Mouse (Mus musculus): ENCODE measurements around the gene Cfc1. TPM values are rescaled to one million over a fixed set of nuclear protein-coding genes. Genes with fewer than 3 reads are reported as not detected.

Gene Cfc1
- polyA plus RNA-seq, 1 experiment: not detected

GRCm38 (mm10) chr1:34547074-34547473 is 11.6 kb downstream of the Cfc1 start:
- H3K4me1 ChIP-seq (ENCODE audit: control insufficient read depth, insufficient read depth, low read length): no peaks in the 10 kb centered on the region
- no peak overlapping the region for H3K27ac ChIP-seq (ENCODE audit: insufficient read depth, low read depth, low read length)
- no peak overlapping the region for H3K4me3 ChIP-seq (ENCODE audit: insufficient read depth, low read length)
- TF ChIP-seq POLR2A (IDR thresholded peaks at IDR 0.05; ENCODE audit: borderline replicate concordance, low read depth, low read length): no peak
- TF ChIP-seq CTCF (IDR thresholded peaks at IDR 0.05; ENCODE audit: low read depth, low read length): no peak

GRCm38 (mm10) chr1:34553690-34554089 is 18.2 kb downstream of the Cfc1 start:
- TF ChIP-seq POLR2A (IDR thresholded peaks at IDR 0.05; ENCODE audit: borderline replicate concordance, low read depth, low read length) (no peak), CTCF (IDR thresholded peaks at IDR 0.05; ENCODE audit: low read depth, low read length) (no peak)
- no peaks in the 10 kb centered on the region for H3K4me1 ChIP-seq (ENCODE audit: control insufficient read depth, insufficient read depth, low read length)
- no peak overlapping the region for H3K4me3 ChIP-seq (ENCODE audit: insufficient read depth, low read length)
- H3K27ac ChIP-seq (ENCODE audit: insufficient read depth, low read depth, low read length): no peak overlapping the region

- TF ChIP-seq CTCF (IDR thresholded peaks at IDR 0.05; ENCODE audit: low read depth, low read length): no peak
- no peak for TF ChIP-seq POLR2A (IDR thresholded peaks at IDR 0.05; ENCODE audit: borderline replicate concordance, low read depth, low read length)
- Histone ChIP-seq H3K27ac (ENCODE audit: insufficient read depth, low read depth, low read length) (no peak overlapping the region), H3K4me3 (ENCODE audit: insufficient read depth, low read length) (no peak overlapping the region), H3K4me1 (ENCODE audit: control insufficient read depth, insufficient read depth, low read length) (no peaks in the 10 kb centered on the region)
These were observed 18.8 kb downstream of the Cfc1 start for GRCm38 (mm10) chr1:34554275-34554674.

- H3K27ac ChIP-seq (ENCODE audit: insufficient read depth, low read depth, low read length): no peak within 1 kb of the TSS
- peaks cover 3% of the 10 kb centered on the region; the same call in 1 of the 2 replicates for H3K4me1 ChIP-seq (ENCODE audit: control insufficient read depth, insufficient read depth, low read length)
- TF ChIP-seq CTCF (IDR thresholded peaks at IDR 0.05; ENCODE audit: low read depth, low read length) (no peak), POLR2A (IDR thresholded peaks at IDR 0.05; ENCODE audit: borderline replicate concordance, low read depth, low read length) (no peak)
- H3K4me3 ChIP-seq (ENCODE audit: insufficient read depth, low read length): no peak within 1 kb of the TSS
These were observed 25.4 kb downstream of the Cfc1 start, which contains the start of gene Prss40 for GRCm38 (mm10) chr1:34560843-34561242. TSS of gene Prss40 (minus strand) at chr1:34560943.

GRCm38 (mm10) chr1:34564383-34565045 is 29.1 kb downstream of the Cfc1 start:
- Histone ChIP-seq H3K27ac (ENCODE audit: insufficient read depth, low read depth, low read length) (no peak overlapping the region), H3K4me1 (ENCODE audit: control insufficient read depth, insufficient read depth, low read length) (peaks cover 3% of the 10 kb centered on the region; the same call in 1 of the 2 replicates), H3K4me3 (ENCODE audit: insufficient read depth, low read length) (no peak overlapping the region)
- TF ChIP-seq CTCF (IDR thresholded peaks at IDR 0.05; ENCODE audit: low read depth, low read length) (no peak), POLR2A (IDR thresholded peaks at IDR 0.05; ENCODE audit: borderline replicate concordance, low read depth, low read length) (no peak)

GRCm38 (mm10) chr1:34568120-34568519 is 32.7 kb downstream of the Cfc1 start:
- Histone ChIP-seq H3K27ac (ENCODE audit: insufficient read depth, low read depth, low read length) (no peak overlapping the region), H3K4me3 (ENCODE audit: insufficient read depth, low read length) (no peak overlapping the region), H3K4me1 (ENCODE audit: control insufficient read depth, insufficient read depth, low read length) (peaks cover 3% of the 10 kb centered on the region; the same call in 1 of the 2 replicates)
- no peak for TF ChIP-seq POLR2A (IDR thresholded peaks at IDR 0.05; ENCODE audit: borderline replicate concordance, low read depth, low read length)
- no peak for TF ChIP-seq CTCF (IDR thresholded peaks at IDR 0.05; ENCODE audit: low read depth, low read length)

- TF ChIP-seq CTCF (IDR thresholded peaks at IDR 0.05; ENCODE audit: low read depth, low read length) (no peak), POLR2A (IDR thresholded peaks at IDR 0.05; ENCODE audit: borderline replicate concordance, low read depth, low read length) (no peak)
- no peak overlapping the region for H3K27ac ChIP-seq (ENCODE audit: insufficient read depth, low read depth, low read length)
- H3K4me3 ChIP-seq (ENCODE audit: insufficient read depth, low read length): no peak overlapping the region
- no peaks in the 10 kb centered on the region for H3K4me1 ChIP-seq (ENCODE audit: control insufficient read depth, insufficient read depth, low read length)
These were observed 34.4 kb downstream of the Cfc1 start for GRCm38 (mm10) chr1:34569876-34570275.

- H3K4me1 ChIP-seq (ENCODE audit: control insufficient read depth, insufficient read depth, low read length): no peaks in the 10 kb centered on the region
- H3K4me3 ChIP-seq (ENCODE audit: insufficient read depth, low read length): no peak overlapping the region
- no peak overlapping the region for H3K27ac ChIP-seq (ENCODE audit: insufficient read depth, low read depth, low read length)
- TF ChIP-seq POLR2A (IDR thresholded peaks at IDR 0.05; ENCODE audit: borderline replicate concordance, low read depth, low read length) (no peak), CTCF (IDR thresholded peaks at IDR 0.05; ENCODE audit: low read depth, low read length) (no peak)
These were observed 36.0 kb downstream of the Cfc1 start for GRCm38 (mm10) chr1:34571431-34571830.

GRCm38 (mm10) chr1:34573221-34573620 is 37.8 kb downstream of the Cfc1 start:
- Histone ChIP-seq H3K4me3 (ENCODE audit: insufficient read depth, low read length) (no peak overlapping the region), H3K4me1 (ENCODE audit: control insufficient read depth, insufficient read depth, low read length) (no peaks in the 10 kb centered on the region), H3K27ac (ENCODE audit: insufficient read depth, low read depth, low read length) (no peak overlapping the region)
- no peak for TF ChIP-seq CTCF (IDR thresholded peaks at IDR 0.05; ENCODE audit: low read depth, low read length)
- TF ChIP-seq POLR2A (IDR thresholded peaks at IDR 0.05; ENCODE audit: borderline replicate concordance, low read depth, low read length): no peak

- no peak within 1 kb of the TSS for H3K27ac ChIP-seq (ENCODE audit: insufficient read depth, low read depth, low read length)
- no peaks in the 10 kb centered on the region for H3K4me1 ChIP-seq (ENCODE audit: control insufficient read depth, insufficient read depth, low read length)
- H3K4me3 ChIP-seq (ENCODE audit: insufficient read depth, low read length): peak within 1 kb of the TSS; percentile 27
- TF ChIP-seq POLR2A (IDR thresholded peaks at IDR 0.05; ENCODE audit: borderline replicate concordance, low read depth, low read length): no peak
These were observed 43.7 kb downstream of the Cfc1 start, which contains the start of gene Amer3 for GRCm38 (mm10) chr1:34578851-34579781. TSS of gene Amer3 (plus strand) at chr1:34579657.
